Mouse (Mus musculus): ENCODE measurements around the gene Slc7a11.

Gene Slc7a11

DNA sequence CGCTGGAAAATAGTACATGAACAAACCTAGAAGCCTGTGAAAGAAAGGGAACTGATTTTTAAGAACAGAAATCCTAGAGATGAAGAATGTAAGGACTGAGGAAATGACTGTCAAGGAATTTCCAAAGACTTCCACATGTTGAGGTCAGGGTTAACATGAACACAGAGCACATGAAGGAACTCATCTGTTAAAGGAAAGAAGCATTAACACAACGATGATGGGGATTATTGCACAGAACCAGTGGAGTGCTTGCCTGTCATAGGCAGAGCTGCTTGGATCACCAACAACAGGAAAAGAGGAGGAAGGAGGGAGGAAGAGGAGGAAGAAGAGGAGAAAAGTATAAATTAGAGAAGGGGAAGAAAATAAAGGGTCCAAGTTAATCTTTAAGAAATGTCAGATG is 223.0 kb downstream of the Slc7a11 start:
- in situ Hi-C loops (cut with MboI; ENCODE audit: unreplicated experiment in 2 of 2) = no loop called here

DNA sequence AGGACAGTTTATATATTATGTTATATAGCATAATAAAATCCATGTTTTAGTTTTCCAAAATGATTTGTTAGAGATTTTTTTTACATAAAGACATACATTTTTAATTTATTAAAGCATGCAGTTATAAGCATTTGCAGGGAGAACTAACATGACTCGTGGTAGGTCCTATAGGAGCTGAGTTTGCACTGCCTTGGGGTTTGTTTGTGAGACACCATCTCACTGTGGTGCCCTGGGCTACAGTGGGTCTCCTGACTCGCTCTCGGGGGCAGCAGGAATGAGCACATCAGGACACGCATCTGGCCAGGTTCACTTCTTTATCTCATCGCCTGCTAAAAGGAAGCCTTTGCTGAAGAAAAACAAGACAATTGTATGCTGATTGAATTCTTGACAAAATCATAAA is 257.0 kb downstream of the Slc7a11 start:
- in situ Hi-C loops (cut with MboI; ENCODE audit: unreplicated experiment in 2 of 2) = no loop called here

DNA sequence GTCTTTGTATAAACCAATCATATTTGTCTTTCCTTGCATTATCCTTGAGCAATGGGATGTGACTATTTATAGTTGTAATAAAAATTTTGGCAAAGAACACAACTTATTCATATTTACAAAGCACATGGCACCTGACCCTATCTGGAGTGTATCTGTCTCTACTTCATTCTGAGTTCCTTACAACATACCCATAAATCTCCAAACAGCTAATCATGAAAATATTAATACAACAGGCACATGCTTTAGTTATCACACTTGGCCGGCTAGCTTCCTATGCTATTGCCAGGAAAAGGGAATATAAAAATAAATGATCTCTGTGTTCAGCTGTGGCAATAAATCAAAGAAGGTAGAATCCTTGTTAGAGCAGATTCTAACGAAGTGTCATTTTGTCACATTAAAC is 257.5 kb downstream of the Slc7a11 start:
- in situ Hi-C loops (cut with MboI; ENCODE audit: unreplicated experiment in 2 of 2) = no loop called here

DNA sequence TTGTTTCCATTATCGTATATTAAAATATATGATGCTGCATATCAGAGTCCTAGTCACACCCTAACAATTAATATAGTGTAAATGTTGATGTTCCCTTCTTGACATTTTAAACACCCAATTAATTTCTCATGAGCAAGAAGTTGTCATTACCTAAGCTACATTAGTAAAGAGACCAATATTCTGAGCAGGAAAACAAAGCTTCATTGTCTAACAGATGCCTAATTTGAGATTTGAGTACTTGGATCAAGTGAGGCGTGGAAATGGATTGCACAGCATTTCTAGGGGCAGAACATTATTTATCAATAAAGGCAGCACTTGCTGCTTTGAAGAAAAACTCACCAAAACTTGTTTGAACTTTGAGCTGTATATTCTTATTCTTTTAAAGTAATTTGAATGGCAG is 282.7 kb downstream of the Slc7a11 start:
- in situ Hi-C loops (cut with MboI; ENCODE audit: unreplicated experiment in 2 of 2) = no loop called here

DNA sequence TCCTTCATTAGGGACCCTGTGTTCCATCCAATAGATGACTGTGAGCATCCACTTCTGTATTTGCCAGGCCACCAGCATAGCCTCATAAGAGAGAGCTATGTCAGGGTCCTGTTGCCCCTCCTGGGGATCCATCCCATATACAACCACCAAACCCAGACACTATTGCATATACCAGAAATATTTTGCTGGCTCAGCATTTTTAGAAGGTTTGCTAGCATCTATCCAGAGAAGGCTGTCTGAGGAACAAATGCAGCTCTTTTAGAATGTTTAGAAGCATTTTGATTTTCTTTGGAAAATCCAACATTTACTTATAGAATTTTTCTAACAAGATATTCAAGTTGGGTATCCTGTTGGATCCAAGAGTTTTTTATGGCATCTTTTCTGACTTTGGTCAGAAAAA is 299.3 kb downstream of the Slc7a11 start:
- in situ Hi-C loops (cut with MboI; ENCODE audit: unreplicated experiment in 2 of 2) = no loop called here

DNA sequence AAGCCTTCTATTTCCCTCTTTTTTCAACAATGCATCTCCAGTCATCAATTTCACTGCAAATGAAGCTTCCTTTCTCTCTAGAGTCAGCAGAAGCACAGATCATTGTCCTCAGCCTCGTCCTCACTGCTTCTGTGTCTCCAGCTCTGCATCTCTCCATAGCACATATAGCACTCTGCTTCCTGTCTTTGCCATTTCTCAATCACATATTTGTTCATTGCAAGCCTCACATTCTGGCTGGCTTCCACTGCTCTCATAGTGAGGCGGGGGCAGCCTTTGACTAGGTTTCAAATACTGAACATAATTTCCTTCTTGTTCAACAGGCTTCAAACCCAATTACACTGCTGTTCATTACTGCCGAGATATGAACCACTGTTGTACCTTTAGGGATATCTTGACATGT is 305.1 kb downstream of the Slc7a11 start:
- in situ Hi-C loops (cut with MboI; ENCODE audit: unreplicated experiment in 2 of 2) = no loop called here

DNA sequence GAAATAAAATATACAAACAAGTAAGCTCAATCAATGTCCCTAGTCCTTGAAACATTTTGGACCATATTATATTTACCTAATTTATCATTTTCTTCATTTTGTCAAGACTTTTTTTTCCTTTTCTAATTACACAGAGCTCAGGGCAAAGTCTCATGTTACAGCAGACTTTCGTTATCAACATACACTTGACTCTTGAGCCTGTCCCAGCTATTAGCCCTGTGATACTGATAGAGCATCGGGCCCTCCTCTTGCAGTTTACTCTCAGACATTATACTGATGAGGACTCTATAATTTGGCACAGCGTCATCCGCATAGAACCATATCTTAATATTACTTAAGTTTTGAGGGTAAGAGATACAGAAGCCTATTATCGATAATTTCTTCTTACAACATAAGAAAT is 311.2 kb downstream of the Slc7a11 start:
- in situ Hi-C loops (cut with MboI; ENCODE audit: unreplicated experiment in 2 of 2) = no loop called here

DNA sequence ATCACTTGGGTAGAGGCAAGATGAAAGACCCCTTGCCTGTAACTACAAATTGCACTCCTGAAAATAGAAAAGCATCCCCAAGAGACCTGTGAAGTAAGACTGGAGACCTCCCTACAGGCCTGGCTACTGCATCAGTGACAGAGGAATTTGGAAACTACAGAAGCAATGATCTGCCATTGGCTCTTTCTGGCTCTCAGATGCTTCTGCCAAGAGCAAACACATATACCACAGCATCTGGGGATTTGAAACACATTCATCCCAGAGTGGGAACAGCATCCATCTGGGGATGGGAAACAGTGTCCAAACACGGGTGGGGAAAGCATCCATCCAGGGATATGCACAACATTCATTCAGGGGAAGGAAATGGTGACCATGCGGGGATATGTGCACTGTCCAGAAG is 313.1 kb downstream of the Slc7a11 start:
- in situ Hi-C loops (cut with MboI; ENCODE audit: unreplicated experiment in 2 of 2) = no loop called here

DNA sequence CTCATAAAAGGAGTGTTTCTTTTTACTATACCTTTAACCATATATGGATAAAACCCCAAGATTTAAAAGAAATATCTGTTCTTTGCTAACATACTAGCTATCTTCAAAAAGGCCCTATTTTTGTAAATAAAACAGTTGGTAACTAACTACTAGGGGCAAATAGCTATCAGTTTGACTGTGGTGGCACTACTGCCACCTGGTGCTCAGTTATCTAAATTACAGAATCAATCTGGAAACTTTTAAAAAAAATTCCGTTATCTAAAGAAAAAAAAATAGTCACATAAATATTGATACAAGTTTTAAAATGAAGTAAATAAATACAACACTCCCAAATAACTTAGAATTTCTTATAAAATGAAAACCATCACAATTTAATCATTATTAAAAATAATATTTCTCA is 322.4 kb downstream of the Slc7a11 start:
- in situ Hi-C loops (cut with MboI; ENCODE audit: unreplicated experiment in 2 of 2) = no loop called here

DNA sequence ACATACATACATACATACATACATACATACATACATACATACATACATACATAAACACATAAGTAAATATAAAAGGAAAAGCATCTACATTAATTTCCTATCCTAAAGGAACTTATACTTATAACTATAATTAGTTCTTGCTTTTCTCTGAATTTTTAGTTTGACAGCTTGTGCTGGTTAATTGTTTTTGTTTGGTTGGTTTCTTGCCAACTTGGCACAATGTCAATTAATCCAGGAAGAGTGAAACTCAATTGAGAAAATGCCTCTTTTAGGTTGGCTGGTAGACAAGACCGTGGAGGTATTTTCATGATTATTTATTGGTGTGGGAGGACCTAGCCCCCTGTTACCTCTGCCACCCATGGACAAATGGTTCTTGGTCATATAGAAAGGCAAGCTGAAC is 327.1 kb downstream of the Slc7a11 start:
- in situ Hi-C loops (cut with MboI; ENCODE audit: unreplicated experiment in 2 of 2) = no loop called here

DNA sequence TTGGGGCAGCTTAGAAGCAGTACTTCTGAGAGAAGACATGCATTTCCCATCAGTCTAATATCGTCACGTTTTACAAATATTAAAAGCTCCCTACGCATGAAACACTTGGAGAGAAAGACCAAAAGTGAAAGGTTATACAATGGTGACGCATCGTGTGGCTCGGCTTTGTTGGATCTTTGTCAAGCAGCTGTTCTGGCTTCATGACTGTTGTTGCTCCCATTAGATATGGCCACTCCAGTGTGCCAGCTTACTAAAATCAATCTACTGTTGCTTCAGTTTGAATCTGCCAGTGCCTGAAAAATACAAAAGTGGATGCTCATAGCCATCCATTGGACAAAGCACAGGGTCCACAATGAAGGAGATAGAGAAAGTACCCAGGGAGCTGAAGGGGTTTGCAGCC is 337.9 kb downstream of the Slc7a11 start:
- in situ Hi-C loops (cut with MboI; ENCODE audit: unreplicated experiment in 2 of 2) = no loop called here

DNA sequence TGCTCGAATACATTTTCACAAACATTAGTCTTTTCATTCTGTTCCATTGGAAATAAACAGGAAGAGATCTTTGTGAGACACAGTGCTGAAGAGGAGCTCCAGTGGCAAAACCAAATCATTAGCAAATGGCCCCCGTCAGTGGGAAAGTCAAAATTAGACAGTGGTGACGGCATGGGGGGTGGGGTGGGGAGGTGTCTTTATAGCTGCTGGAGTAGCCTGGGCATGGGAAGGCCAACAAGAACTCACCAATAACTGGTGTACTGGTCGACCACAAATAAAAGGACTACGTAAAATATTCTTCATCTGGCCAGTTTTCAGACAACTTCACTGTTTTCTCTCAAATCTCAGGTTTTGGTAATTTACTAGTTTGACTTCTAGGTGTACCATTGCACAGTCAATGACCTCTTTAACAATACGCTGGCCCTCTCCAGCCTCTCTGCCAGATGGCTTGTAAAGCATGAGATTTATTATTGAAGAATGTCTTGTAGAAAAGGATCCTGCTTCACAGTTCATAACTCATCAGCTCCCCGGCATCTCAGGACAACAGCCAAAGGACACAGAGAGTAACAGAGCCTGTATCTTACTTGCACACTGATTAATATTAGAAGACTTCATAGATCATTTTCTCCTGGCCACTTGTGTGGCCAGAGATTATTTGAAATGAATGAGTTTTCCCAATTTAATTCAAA is 348.9 kb downstream of the Slc7a11 start:
- in situ Hi-C loops (cut with MboI; ENCODE audit: unreplicated experiment in 2 of 2) = no loop called here

DNA sequence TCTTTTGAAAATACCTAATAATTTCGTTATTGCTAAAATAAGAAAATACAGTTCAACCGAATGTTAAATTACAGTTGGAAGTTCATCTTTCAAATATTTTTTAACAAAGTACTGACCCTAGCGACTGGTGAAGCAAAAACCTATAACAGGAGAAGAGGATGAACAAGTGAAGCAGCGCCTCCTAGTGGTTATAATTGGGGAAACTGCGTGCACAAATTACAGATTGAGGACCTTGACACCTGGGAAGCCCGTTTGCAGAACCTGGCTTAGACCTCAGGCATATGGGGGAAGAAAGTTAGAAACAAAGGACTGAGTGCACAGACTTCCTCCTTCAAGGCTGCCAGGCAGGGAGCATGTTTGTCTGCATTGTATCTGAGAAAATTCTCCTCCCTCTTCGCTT is 366.4 kb downstream of the Slc7a11 start:
- in situ Hi-C loops (cut with MboI; ENCODE audit: unreplicated experiment in 2 of 2) = no loop called here

DNA sequence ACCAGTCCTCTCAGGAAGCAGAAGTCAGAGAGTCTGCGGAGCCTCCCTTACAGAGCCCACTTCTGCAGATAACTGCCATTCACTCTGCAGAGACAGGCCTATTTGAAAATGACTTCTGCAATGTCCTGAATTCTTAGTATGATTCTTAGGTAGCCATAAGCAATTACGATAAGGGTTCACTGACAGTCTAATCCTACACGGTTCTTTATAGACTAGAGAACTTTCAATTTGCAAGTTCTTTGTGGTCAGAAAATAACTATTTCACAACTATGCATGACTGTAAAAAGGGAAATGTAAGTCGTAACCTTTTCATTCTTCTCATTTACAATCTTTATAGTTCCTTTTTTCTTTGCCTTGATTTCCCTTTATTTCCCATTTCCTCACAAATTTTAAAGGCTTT is 380.0 kb downstream of the Slc7a11 start:
- in situ Hi-C loops (cut with MboI; ENCODE audit: unreplicated experiment in 2 of 2) = no loop called here

DNA sequence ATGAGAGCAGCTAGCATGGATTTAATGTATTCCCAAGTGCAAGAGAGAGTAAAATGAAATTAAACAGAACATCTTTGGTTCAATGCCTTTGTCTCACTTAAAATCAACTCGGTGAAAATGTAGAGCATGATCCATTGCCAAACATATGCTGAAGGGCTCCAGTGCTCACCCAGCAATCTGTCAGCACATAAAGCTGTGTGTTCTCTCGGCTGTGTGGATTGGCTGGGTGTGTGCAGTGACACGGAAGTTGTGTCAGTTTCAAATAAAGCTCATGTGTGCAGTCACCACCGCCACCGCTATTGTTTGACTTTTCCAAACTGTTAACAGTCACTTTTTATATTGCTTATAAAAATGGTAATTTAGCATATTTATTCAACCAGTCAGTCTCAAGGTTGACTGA is 398.7 kb downstream of the Slc7a11 start:
- in situ Hi-C loops (cut with MboI; ENCODE audit: unreplicated experiment in 2 of 2) = no loop called here

DNA sequence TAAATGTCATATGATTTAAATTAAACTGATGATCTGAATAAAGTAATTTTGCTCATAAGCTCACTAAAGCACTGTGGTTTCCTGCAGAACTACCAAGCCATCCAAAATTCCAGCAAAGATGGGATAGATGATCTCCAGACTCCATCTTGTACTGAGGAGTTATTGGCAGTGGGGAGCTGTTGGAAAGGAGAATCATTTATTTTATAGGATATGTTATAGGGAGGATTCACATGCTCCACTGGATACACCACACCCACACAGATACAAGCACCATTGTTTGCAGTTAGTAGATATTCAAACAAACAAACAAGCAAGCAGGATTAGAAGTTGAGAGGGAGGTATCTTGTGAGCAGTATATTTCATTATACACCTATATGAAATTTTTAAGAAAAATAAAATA is 399.3 kb downstream of the Slc7a11 start:
- in situ Hi-C loops (cut with MboI; ENCODE audit: unreplicated experiment in 2 of 2) = no loop called here

DNA sequence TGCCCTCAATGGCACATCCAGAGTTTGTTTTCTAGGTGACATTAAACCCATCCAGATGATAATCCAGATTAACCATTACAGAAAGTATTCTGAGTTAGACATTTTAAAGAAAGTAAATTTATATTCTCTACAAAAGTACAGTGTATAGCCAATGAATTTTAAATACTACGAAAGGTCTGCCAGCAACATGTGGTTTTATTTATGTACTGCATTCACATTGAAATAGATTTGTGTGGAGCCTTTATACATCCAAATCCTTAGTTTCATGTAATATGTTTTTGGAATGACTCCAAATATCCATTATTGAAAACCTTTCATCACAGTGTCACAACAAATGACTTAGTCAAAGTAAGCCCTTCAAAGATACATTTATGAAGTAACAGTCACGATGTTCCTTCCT is 402.3 kb downstream of the Slc7a11 start:
- in situ Hi-C loops (cut with MboI; ENCODE audit: unreplicated experiment in 2 of 2) = no loop called here

DNA sequence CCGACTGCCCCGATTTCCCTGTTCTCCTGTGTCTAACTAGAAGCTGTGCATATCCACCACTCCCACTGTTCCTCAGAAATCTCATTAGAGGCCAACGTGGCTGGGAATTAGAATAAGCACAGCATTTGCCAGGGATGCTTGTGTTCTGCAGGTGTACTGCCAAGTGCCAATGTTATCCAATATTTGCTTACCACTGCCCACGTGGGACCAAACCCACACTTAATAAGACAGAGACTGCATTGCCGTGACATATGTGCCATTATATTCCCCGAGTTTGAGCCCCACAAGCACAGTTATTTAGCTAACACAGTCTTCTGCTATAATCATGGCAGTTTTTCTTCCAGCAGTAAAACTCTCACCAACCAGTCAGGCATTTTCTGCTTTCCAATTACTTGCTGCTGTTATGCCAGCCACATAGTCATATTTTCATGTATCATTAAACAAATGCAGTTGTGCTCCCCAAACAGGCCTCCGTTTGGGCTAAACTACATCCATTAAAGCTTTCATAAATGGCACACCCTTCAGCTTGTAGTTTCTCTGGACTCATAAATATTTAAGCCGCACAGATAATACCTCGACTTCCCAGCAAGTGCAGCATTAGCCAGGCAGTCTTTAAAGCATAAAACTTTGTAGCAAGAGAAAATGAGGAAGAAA is 407.4 kb downstream of the Slc7a11 start:
- in situ Hi-C loops (cut with MboI; ENCODE audit: unreplicated experiment in 2 of 2) = no loop called here

DNA sequence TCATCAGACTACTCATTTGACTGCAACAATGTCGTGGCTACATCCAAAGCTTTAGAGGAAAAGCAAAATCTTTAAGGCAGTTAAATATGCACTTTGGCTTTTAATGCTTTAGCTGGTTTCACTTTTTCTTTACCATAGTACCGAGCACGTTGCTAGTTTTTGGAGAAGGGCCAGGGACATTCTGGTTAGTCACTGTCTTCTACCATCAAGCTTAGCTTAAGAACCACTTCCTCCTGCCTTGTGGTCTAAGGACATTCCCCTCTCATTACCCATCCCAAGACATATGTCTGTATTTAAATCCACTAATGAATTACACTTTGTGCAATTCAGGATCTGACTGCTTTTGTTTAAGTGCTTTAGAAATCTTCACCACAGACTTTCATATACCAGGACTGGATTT is 410.1 kb downstream of the Slc7a11 start:
- in situ Hi-C loops (cut with MboI; ENCODE audit: unreplicated experiment in 2 of 2) = no loop called here

DNA sequence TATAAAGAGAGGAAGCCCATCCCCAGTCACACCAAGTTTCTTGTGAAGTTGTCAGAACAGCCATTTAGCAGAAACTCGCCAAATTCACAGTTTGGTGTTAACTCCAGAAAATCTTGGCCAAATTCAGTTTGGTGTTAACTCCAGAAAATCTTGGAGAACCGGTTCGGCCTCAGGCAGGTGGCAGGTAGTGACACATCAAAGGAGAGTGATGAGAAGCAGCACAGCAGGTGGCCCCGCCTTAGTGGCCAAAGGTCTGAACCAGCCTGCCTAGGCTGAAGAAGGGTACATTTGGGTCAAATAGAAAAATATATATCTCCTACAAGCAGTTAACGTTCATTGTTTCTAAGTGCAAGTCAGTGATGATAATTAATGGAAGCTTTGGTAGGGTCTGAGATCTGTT is 417.4 kb downstream of the Slc7a11 start:
- in situ Hi-C loops (cut with MboI; ENCODE audit: unreplicated experiment in 2 of 2) = no loop called here

DNA sequence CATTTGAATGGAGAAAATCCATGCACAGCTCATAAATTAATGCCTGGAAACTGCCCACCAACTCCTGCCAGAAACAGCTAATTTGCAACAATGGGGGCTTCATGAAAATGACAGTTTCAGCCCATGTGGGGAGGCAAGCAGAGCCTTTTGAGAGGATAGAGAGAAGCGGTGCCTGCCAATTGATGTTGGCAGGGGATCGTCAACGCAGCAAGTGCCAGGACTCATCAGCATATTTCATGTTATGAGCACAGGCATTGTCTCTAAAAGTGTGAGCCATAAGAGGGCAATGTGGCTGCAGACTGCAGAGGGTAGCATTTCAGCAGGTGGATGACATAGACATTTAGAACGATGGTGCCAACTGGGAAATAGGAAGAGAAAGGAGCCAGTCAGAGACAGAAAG is 429.0 kb downstream of the Slc7a11 start:
- in situ Hi-C loops (cut with MboI; ENCODE audit: unreplicated experiment in 2 of 2) = no loop called here

DNA sequence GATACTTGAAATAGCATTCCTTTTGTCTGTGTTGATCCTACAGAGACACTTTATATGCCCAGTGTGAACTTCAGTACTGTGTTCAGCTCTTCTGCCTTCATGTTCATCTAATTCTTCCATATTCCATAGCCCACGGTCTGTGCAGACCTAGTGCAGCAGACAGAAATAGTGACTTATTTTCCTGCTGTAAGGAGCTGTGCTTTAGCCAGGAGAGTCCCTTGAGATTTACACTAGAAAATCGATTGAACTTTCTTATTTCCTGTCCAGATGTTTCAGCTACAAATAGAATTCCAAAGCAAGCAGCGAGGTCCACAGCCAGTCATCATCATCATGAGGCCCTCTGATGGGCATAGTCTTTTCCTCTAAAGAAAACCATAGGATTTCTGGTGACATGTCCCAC is 431.4 kb downstream of the Slc7a11 start:
- in situ Hi-C loops (cut with MboI; ENCODE audit: unreplicated experiment in 2 of 2) = no loop called here

Measured in v-Abl transformed pro-B cells (cell line).